Mouse (Mus musculus): ENCODE data around the gene Ehmt1.

DNA sequence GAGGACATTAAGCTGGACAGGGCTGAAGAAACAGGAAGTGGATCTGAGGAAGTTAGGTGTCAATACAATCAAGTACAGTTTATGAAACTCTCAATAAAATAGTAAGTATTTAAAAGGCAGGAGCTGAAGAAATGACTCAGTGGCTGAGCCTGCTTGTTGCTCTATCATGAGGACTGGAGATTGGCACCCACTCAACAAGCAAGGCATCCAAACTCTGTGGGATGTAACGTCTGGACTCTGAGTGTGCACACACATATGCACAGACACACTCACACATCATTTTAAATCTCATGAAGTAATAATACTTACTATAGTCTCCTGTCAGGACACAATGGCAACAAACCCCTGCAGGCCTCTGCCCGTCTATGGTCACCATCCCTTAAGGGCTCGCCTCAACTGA lies 112.4 kb downstream of the Ehmt1 start:
- TF ChIP-seq CTCF (IDR thresholded peaks at IDR 0.05; ENCODE audit: low read depth, low read length) (no peak), POLR2A (IDR thresholded peaks at IDR 0.05; ENCODE audit: borderline replicate concordance, low read depth, low read length) (no peak)
